Mouse (Mus musculus) spleen, adult 12 weeks (tissue): ENCODE data around the gene Gse1.
A peak's percentile ranks its signal among the peaks of the same experiment; 100 is the strongest.
"Not testable (repeated sequence)": the region's sequence is repeated elsewhere in the genome, so short reads cannot be mapped to it uniquely, and the experiment has no call there.

Experiments used
- DNase-seq: peaks from one replicate; pipeline ENCODE4 v3.0.0; 2022; ENCODE audit warnings: low spot score

Gse1 gene

GRCm38 (mm10) chr8:120325172-120325767 is 97.0 kb downstream of the Gse1 start:
- no peak for DNase-seq

GRCm38 (mm10) chr8:120327131-120327554 is 98.9 kb downstream of the Gse1 start:
- DNase-seq: peak; percentile 46

GRCm38 (mm10) chr8:120328361-120329022 is 100.2 kb downstream of the Gse1 start:
- no peak for DNase-seq

GRCm38 (mm10) chr8:120329030-120329748 is 100.9 kb downstream of the Gse1 start:
- peak; percentile 35 for DNase-seq

- DNase-seq: no peak
Observed at GRCm38 (mm10) chr8:120331027-120331426, 102.8 kb downstream of the Gse1 start.

- DNase-seq: peak; percentile 37
Observed at GRCm38 (mm10) chr8:120332379-120333229, 104.3 kb downstream of the Gse1 start.

GRCm38 (mm10) chr8:120333681-120334080 is 105.4 kb downstream of the Gse1 start:
- DNase-seq: no peak

GRCm38 (mm10) chr8:120334261-120334660 is 106.0 kb downstream of the Gse1 start:
- not testable (repeated sequence) for DNase-seq

- no peak for DNase-seq
Observed at GRCm38 (mm10) chr8:120334878-120335261, 106.6 kb downstream of the Gse1 start.

- DNase-seq: peak; percentile 46
Observed at GRCm38 (mm10) chr8:120335262-120336086, 107.2 kb downstream of the Gse1 start.

GRCm38 (mm10) chr8:120336087-120336380 is 107.8 kb downstream of the Gse1 start:
- no peak for DNase-seq

GRCm38 (mm10) chr8:120336909-120337555 is 108.8 kb downstream of the Gse1 start:
- no peak for DNase-seq

- DNase-seq: no peak
Observed at GRCm38 (mm10) chr8:120337627-120338026, 109.4 kb downstream of the Gse1 start.

GRCm38 (mm10) chr8:120338678-120339077 is 110.4 kb downstream of the Gse1 start:
- no peak for DNase-seq

- no peak for DNase-seq
Observed at GRCm38 (mm10) chr8:120339743-120340142, 111.5 kb downstream of the Gse1 start.

- DNase-seq: no peak
Observed at GRCm38 (mm10) chr8:120341124-120341523, 112.9 kb downstream of the Gse1 start.

GRCm38 (mm10) chr8:120342847-120343548 is 114.7 kb downstream of the Gse1 start:
- no peak for DNase-seq

- DNase-seq: no peak
Observed at GRCm38 (mm10) chr8:120343582-120343981, 115.3 kb downstream of the Gse1 start.

GRCm38 (mm10) chr8:120344166-120344565 is 115.9 kb downstream of the Gse1 start:
- DNase-seq: no peak

- no peak for DNase-seq
Observed at GRCm38 (mm10) chr8:120344583-120344982, 116.3 kb downstream of the Gse1 start.
